Mouse (Mus musculus) megakaryocyte, adult 5-6 weeks (primary cell): Measurements from ENCODE around the gene Ndufaf2. TPM values are rescaled to one million over a fixed set of nuclear protein-coding genes. Genes with fewer than 3 reads are reported as not detected.

Experiments
- ATAC-seq: 2 replicates; pipeline ENCODE4 v1.8.0; 2016; ENCODE audit warnings: mild to moderate bottlenecking, inconsistent platforms; ENCODE audit not compliant: poor library complexity, severe bottlenecking
- total RNA-seq, 2 experiments: library from RNA; stranded (forward) in 1 of 2; stranded (reverse) in 1 of 2; fragments of 153-499, 151-499 nt in 1 of 2; fragments of 221-1000, 200-1000 nt in 1 of 2; gene quantifications; 2 replicates each; pipeline versions ENCODE4 v1.2.3 to v1.2.4; 2015 to 2017

Ndufaf2 gene
- 13.9 and 14.9 TPM in 2 replicates for total RNA-seq (2015)
- 21.3 and 23.1 TPM in 2 replicates for total RNA-seq (2017)

GRCm38 (mm10) chr13:108158465-108159240 is at the start of gene Ndufaf2, which contains the start of gene Ercc8:
Ndufaf2 (minus strand) TSS chr13:108158623.
Ercc8 (plus strand) TSS chr13:108158731.
- ATAC-seq, result peak; percentile 93

- no peak for ATAC-seq
Observed at GRCm38 (mm10) chr13:108208090-108208489, 49.7 kb upstream of the Ndufaf2 start.

- no peak for ATAC-seq
Observed at GRCm38 (mm10) chr13:108207447-108207846, 49.0 kb upstream of the Ndufaf2 start.

GRCm38 (mm10) chr13:108204857-108205256 is 46.4 kb upstream of the Ndufaf2 start:
- no peak for ATAC-seq

- no peak for ATAC-seq
Observed at GRCm38 (mm10) chr13:108195474-108195873, 37.1 kb upstream of the Ndufaf2 start.

GRCm38 (mm10) chr13:108191074-108191720 is 32.8 kb upstream of the Ndufaf2 start:
- ATAC-seq, result peak; percentile 98

- ATAC-seq, result no peak
Observed at GRCm38 (mm10) chr13:108187994-108188393, 29.6 kb upstream of the Ndufaf2 start.

- no peak for ATAC-seq
Observed at GRCm38 (mm10) chr13:108185530-108185929, 27.1 kb upstream of the Ndufaf2 start.

GRCm38 (mm10) chr13:108184743-108185255 is 26.4 kb upstream of the Ndufaf2 start:
- no peak for ATAC-seq

GRCm38 (mm10) chr13:108180821-108181220 is 22.4 kb upstream of the Ndufaf2 start:
- ATAC-seq, result no peak

- peak; percentile 57 for ATAC-seq
Observed at GRCm38 (mm10) chr13:108179618-108180017, 21.2 kb upstream of the Ndufaf2 start.

- ATAC-seq, result no peak
Observed at GRCm38 (mm10) chr13:108170511-108170910, 12.1 kb upstream of the Ndufaf2 start.

- ATAC-seq, result peak; percentile 75; the same call in 1 of the 2 replicates
Observed at GRCm38 (mm10) chr13:108170002-108170401, 11.6 kb upstream of the Ndufaf2 start.

- ATAC-seq, result no peak
Observed at GRCm38 (mm10) chr13:108164621-108165020, 6.2 kb upstream of the Ndufaf2 start.

- no peak for ATAC-seq
Observed at GRCm38 (mm10) chr13:108163912-108164311, 5.5 kb upstream of the Ndufaf2 start.

GRCm38 (mm10) chr13:108159963-108160362 is 1.5 kb upstream of the Ndufaf2 start:
- no peak for ATAC-seq

GRCm38 (mm10) chr13:108159241-108159575 is 785 bp upstream of the Ndufaf2 start:
- ATAC-seq, result no peak

GRCm38 (mm10) chr13:108157732-108158464 is 525 bp downstream of the Ndufaf2 start:
- ATAC-seq, result peak; percentile 56

- no peak for ATAC-seq
Observed at GRCm38 (mm10) chr13:108157156-108157555, 1.3 kb downstream of the Ndufaf2 start.

GRCm38 (mm10) chr13:108152650-108153372 is 5.6 kb downstream of the Ndufaf2 start:
- peak; percentile 73 for ATAC-seq

GRCm38 (mm10) chr13:108151782-108152181 is 6.6 kb downstream of the Ndufaf2 start:
- peak; percentile 69 for ATAC-seq
